Mouse (Mus musculus) heart, embryonic 14.5 days (tissue): ENCODE measurements around the gene D5Ertd577e. TPM values are rescaled to one million over a fixed set of nuclear protein-coding genes. Genes with fewer than 3 reads are reported as not detected.
"Not testable (repeated sequence)": the region's sequence is repeated elsewhere in the genome, so short reads cannot be mapped to it uniquely, and the experiment has no call there.

Experiments used
- ATAC-seq: fragments of 200-750 bp; cut with Nextera tagmentation; 2 replicates; pipeline ENCODE4 v1.8.0; 2017; ENCODE audit warnings: low read depth, moderate TSS enrichment; ENCODE audit not compliant: insufficient number of reproducible peaks, insufficient read depth, low FRiP score
- H3K27ac ChIP-seq, 2 experiments: fragments of 200-500 bp in 1 of 2; fragments of 300-500 bp in 1 of 2; sonication (generic) in 1 of 2; replicated peaks in 1 of 2; 2 replicates each; pipeline ENCODE4 v1.5.1; 2012 to 2014; ENCODE audit warnings: low read depth in 2 of 2, low read length in 2 of 2, control low read depth in 1 of 2, mild to moderate bottlenecking in 1 of 2, mixed read lengths in 1 of 2; ENCODE audit not compliant: control insufficient read depth in 1 of 2, insufficient read depth in 1 of 2
- H3K27me3 ChIP-seq: fragments of 300-500 bp; sonication (generic); 2 replicates; pipeline ENCODE4 v1.6.1; 2014; ENCODE audit warnings: mild to moderate bottlenecking, low read length, control low read depth; ENCODE audit not compliant: control insufficient read depth, insufficient read depth
- H3K36me3 ChIP-seq: fragments of 300-500 bp; sonication (generic); 2 replicates; pipeline ENCODE4 v1.6.1; 2014; ENCODE audit warnings: mild to moderate bottlenecking, control low read depth, low read length, mixed read lengths; ENCODE audit not compliant: control insufficient read depth, insufficient read depth
- H3K4me1 ChIP-seq, 2 experiments: fragments of 200-500 bp in 1 of 2; fragments of 300-500 bp in 1 of 2; sonication (generic) in 1 of 2; 2 replicates each; pipeline ENCODE4 v1.6.1; 2012 to 2014; ENCODE audit warnings: low read length in 2 of 2, control low read depth in 1 of 2, mixed read lengths in 1 of 2; ENCODE audit not compliant: control insufficient read depth in 2 of 2, insufficient read depth in 2 of 2
- H3K4me2 ChIP-seq: fragments of 300-500 bp; sonication (generic); 2 replicates; pipeline ENCODE4 v1.6.1; 2014; ENCODE audit warnings: mild to moderate bottlenecking, low read length
- H3K4me3 ChIP-seq, 2 experiments: fragments of 200-500 bp in 1 of 2; fragments of 300-500 bp in 1 of 2; sonication (generic) in 1 of 2; 2 replicates each; pipeline ENCODE4 v1.5.1; 2012 to 2014; ENCODE audit warnings: low read length in 2 of 2, mild to moderate bottlenecking in 2 of 2, control low read depth in 1 of 2, low read depth in 1 of 2, moderate library complexity in 1 of 2; ENCODE audit not compliant: control insufficient read depth in 1 of 2, insufficient read depth in 1 of 2
- H3K9ac ChIP-seq: fragments of 300-500 bp; sonication (generic); 2 replicates; pipeline ENCODE4 v1.6.1; 2014; ENCODE audit warnings: mild to moderate bottlenecking, low read length
- H3K9me3 ChIP-seq: fragments of 300-500 bp; sonication (generic); 2 replicates; pipeline ENCODE4 v1.6.1; 2016; ENCODE audit warnings: low read length, control low read depth; ENCODE audit not compliant: control insufficient read depth
- WGBS: fragments of 180-500 bp; shearing (Covaris S2); extraction: QIAGEN DNeasy Blood & Tissue Kit; methylation state at CpG from one replicate; pipeline ENCODE4 v1.1.7; 2014; 5-methylcytosine and 5-hydroxymethylcytosine counted together
- polyA plus RNA-seq: library from polyadenylated mRNA; unstranded; fragments of >200 nt; fragmentation: Nextera tagmentation; extraction: Ambion mirVana; gene quantifications from 2 replicates; pipeline ENCODE4 v1.2.1, GENCODE M21; 2014

Gene D5Ertd577e
- polyA plus RNA-seq: not detected in 2 replicates

DNA sequence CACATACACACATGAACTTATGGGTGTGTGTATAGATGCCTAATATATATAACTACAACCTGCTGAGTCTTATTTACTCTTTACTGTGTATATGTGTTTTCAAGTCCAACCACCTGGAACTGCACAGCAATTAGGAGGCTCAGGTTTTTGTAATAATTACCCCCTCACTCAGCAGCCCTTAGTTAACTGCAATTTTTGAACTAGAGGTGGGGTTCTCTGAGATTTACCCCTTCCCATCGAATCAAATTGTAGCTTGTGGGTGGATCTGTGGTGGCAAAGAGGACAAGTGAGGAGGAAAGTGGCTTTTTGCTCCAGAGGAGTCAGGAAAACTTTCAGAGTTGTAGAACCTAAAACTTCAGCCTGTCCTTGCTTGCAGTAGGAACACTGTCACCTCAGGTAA lies at the start of gene D5Ertd577e:
D5Ertd577e (plus strand) TSS at position 301 of the 400 bp plus-strand sequence.
- 13% methylated on average over 1 of the region's 1 CpGs for WGBS
- not testable (repeated sequence) for H3K9ac ChIP-seq, H3K4me1 ChIP-seq, H3K36me3 ChIP-seq, H3K9me3 ChIP-seq, H3K27ac ChIP-seq, ATAC-seq, H3K27me3 ChIP-seq, H3K4me2 ChIP-seq, H3K4me3 ChIP-seq

DNA sequence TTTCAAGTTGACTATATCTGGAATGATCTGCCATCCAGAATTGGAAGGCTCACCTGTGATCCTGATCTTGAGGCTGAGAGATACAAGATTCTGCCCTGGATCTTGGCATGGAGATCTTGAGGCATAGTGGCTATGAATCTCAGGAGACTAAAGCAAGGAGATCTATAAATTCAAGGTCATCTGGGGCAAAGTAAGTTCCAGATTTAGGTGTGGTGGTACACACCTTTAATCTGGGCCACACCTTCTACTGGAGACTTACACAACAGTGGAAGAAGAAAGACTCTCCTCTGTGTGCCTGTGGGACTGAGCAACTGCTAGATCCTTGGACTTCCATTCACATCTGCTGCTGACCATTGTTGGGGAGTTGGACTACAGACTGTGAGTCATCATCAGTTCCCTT lies 53.9 kb downstream of the D5Ertd577e start, which contains the start of gene Gm3286:
Gm3286 (plus strand) TSS at position 301 of the 400 bp plus-strand sequence.
- H3K4me1 ChIP-seq, H3K9ac ChIP-seq, H3K36me3 ChIP-seq, H3K27me3 ChIP-seq, ATAC-seq, H3K4me3 ChIP-seq, H3K9me3 ChIP-seq, H3K4me2 ChIP-seq, H3K27ac ChIP-seq: not testable (repeated sequence)

Other genes with a start within 250 kb of the D5Ertd577e start
- not detected in 2 replicates for gene Gm10424, start 184.0 kb upstream of the D5Ertd577e start, polyA plus RNA-seq
- gene Gm3259, start 150.9 kb upstream of the D5Ertd577e start, polyA plus RNA-seq: not detected in 2 replicates
- not detected in 2 replicates for gene Gm3286, start 54.0 kb downstream of the D5Ertd577e start, polyA plus RNA-seq
- not detected in 2 replicates for gene Gm7971, start 138.1 kb downstream of the D5Ertd577e start, polyA plus RNA-seq